Mouse (Mus musculus) brain, embryonic 14.5 days (tissue): ENCODE measurements around the gene Itga2b.
"Not testable (repeated sequence)": the region's sequence is repeated elsewhere in the genome, so short reads cannot be mapped to it uniquely, and the experiment has no call there.

Source experiments
- CTCF ChIP-seq: fragments of 200-500 bp; IDR thresholded peaks from 2 replicates; pipeline ENCODE4 v1.5.1; 2012; ENCODE audit warnings: inconsistent platforms, mild to moderate bottlenecking, moderate library complexity, borderline replicate concordance; ENCODE audit not compliant: insufficient read depth, insufficient read length; ENCODE audit errors: extremely low read depth
- POLR2A ChIP-seq: fragments of 200-500 bp; IDR thresholded peaks from 2 replicates; pipeline ENCODE4 v1.6.1; 2012; ENCODE audit warnings: mild to moderate bottlenecking, inconsistent platforms, borderline replicate concordance; ENCODE audit not compliant: poor library complexity, insufficient read depth, insufficient read length, severe bottlenecking; ENCODE audit errors: extremely low read depth

GRCm38 (mm10) chr11:102410345-102410744, 59.6 kb downstream of the Itga2b start:
- TF ChIP-seq CTCF, POLR2A: not testable (repeated sequence)
